Mouse (Mus musculus) layer of hippocampus, adult 18-20 months (tissue): ENCODE results near the gene Smarca5. TPM values are rescaled to one million over a fixed set of nuclear protein-coding genes. Genes with fewer than 3 reads are reported as not detected.
A peak's percentile ranks its signal among the peaks of the same experiment; 100 is the strongest.

Source experiments
- DNase-seq, 2 experiments: peaks; one replicate each; pipeline ENCODE4 v3.0.0; 2022; ENCODE audit warnings: low spot score in 2 of 2
- long read RNA-seq: library from polyadenylated mRNA; stranded (forward); transcript quantifications from one replicate; pipeline ENCODE4 v2.0.0, GENCODE M21; 2021
- total RNA-seq, 2 experiments: library from RNA; stranded (reverse); gene quantifications; 2 replicates each; pipeline ENCODE4 v1.2.3; 2021

The Smarca5 gene
- total RNA-seq, result 10 to 100 TPM; 58.0 to 60.4 TPM
- long read RNA-seq, full-length matches to known transcripts, result 107 of 125 reads
- long read RNA-seq, partial matches to known transcripts, result 6 of 125 reads
- long read RNA-seq, other reads (novel, unspliced or antisense), result 12 of 125 reads

DNA sequence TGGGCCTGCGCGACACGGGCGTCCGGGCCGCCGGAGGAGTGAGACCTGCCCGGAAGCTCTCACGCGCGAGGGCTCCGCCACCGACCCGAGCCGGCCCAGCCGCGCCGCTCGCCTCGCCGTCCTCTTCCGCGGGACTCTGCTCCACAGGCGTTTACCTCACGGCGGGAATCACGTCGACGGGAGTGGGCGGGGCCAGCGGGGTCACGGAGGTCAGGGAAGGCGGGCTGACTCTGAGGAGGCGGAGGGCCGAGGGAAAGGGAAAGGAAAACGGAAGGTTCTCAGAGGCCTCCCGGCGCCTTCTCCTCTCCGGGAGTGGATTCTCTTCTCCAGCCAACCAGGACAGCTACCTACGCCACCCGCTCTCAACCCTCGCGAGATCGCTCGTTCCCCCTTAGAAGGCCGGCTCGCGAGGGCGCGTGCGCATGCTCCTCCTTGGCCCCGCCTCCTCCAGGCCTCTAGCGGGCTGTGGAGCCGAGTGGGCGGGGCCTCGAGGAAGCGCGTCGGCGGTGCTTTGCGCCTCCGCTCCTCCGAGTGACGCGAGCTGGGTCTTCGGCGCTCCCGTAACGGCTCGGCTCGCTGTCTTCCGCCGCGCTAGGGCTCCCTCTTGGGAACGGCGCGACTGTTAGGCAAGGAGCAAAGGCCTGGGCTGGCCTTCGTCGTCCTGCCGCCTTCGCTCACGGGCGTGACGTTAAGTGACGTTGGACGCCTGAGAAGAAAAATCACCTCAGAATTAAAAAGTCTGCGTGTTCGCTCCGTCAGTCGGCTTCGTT is at the start of gene Smarca5:
Smarca5 (minus strand) TSS at position 343 of the 770 bp plus-strand sequence.
- DNase-seq, result peak; percentile 89 to 95

DNA sequence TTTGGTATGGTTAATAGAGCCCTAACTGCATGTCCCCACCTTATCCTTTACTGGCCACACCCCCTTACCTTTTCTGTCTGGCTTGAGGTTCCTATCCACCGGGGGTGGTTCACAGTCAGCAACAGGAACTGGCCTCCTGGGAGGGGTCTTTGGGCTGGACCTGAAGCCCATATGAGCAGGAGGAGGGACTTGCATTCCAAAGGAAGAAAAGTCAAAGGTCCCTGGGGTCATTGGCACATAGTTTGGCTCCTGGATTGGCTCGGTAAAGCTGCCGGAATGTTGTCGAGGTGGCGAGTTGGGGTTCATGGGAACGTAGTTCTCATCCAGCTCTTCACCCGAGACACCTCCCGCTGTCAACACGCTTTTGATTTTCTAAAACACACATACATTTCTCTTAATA is 45.3 kb upstream of the Smarca5 start:
- DNase-seq, result no peak

- no peak for DNase-seq
Observed at GRCm38 (mm10) chr8:80783271-80783670, 44.0 kb upstream of the Smarca5 start.

- DNase-seq, result no peak
Observed at GRCm38 (mm10) chr8:80781338-80781737, 42.0 kb upstream of the Smarca5 start.

- no peak for DNase-seq
Observed at GRCm38 (mm10) chr8:80780271-80780670, 41.0 kb upstream of the Smarca5 start.

GRCm38 (mm10) chr8:80776436-80776835 is 37.1 kb upstream of the Smarca5 start:
- DNase-seq, result no peak

- DNase-seq, result peak in 1 of 2 experiments; percentile 43
Observed at GRCm38 (mm10) chr8:80772732-80773460, 33.6 kb upstream of the Smarca5 start.

DNA sequence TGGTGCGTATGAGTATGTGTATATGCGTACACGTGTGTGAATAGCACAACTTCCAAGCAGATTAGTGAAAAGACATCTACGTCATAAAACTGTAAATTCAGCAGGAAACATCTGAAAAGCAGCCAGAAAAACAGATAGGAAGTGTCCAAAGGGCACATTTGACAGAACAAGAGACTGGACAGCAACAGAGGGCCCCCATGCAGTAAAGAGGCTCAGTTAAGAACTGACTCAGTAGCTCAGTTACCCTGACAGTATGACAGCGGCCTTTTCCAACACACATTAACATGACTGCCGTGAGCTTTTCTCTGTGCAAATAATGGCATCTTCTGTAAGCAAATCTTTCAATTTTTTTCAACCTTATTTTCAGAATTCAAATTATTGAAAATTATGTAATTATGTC is 29.2 kb upstream of the Smarca5 start:
- no peak for DNase-seq

GRCm38 (mm10) chr8:80753017-80753715 is 13.9 kb upstream of the Smarca5 start:
- DNase-seq, result peak; percentile 59 to 92

- no peak for DNase-seq
Observed at GRCm38 (mm10) chr8:80752429-80752828, 13.1 kb upstream of the Smarca5 start.

- no peak for DNase-seq
Observed at GRCm38 (mm10) chr8:80749091-80749490, 9.8 kb upstream of the Smarca5 start.

GRCm38 (mm10) chr8:80739932-80740331 is 635 bp upstream of the Smarca5 start:
- DNase-seq, result no peak

DNA sequence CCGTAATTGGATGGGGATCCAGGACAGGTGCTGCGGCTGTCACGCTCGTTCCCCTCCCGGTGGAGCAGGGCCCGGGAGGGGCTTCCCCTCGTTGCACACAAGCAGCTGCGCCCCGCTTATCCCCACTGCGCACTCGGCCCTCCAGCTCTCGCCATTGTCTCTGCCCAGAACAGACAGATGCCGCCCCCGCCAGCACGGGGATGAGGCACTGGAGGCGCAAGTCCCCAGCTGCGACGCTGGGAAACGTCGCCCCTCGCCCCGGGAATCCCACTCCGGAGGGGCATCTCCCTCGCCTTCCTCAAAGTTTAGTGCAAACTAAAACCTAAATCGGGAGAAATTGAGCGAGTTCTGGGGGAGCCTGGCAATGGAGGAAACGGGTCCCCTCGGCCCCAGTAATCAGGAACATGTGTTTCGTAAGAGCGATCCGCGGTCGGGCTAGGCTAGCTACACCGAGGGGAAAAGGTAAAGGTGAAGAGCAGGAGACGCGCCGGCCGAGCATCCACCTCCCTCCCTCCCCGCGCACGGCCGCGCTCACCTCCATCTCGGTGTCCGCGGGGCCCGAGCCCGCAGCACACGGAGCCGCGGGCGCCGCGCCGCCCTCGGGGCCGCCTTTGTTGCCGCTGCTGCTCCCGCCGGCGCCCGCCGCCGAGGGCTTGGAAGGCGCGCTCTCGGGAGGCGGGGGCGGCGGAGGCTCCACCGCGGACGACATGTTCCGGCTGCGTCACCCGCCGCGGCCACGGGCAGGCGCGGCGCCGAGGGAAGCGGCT is 726 bp downstream of the Smarca5 start:
- DNase-seq, result peak; percentile 61 to 72

DNA sequence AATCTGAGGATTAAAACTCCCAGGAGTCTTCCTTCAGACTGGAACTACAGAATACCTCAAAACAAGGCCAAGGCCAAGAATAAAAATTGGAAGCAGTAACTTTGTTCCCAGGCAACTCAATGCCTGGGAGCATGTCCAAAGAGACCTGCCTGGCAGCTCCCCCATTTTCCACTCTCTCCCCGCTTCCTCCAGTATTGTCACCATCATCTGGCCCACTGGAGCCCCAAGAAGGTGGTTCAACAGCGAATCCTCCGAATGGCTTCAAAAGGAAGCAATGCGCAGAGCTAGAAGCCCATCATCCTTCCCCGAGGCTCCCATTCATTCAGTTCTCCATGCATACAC is 1.3 kb downstream of the Smarca5 start:
- DNase-seq, result no peak

- no peak for DNase-seq
Observed at GRCm38 (mm10) chr8:80732326-80732725, 7.0 kb downstream of the Smarca5 start.

DNA sequence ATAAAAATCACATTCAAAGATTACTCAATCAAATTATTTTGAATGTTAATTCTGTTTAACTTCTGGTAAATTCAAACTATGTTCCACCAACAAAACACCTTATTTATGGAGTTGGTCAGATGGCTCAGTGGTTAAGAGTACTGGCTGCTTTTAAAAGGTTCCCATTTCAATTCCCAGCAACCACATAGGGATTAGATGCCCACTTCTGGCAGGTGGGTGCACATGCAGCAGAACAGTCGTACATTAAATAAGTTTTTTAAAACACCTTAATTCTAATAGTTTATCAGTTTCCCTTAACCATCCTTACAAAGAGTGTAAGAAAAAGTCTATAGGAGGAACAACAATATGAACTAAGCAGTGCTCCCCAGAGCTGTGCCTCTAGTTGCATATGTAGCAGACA is 24.8 kb downstream of the Smarca5 start:
- DNase-seq, result no peak

DNA sequence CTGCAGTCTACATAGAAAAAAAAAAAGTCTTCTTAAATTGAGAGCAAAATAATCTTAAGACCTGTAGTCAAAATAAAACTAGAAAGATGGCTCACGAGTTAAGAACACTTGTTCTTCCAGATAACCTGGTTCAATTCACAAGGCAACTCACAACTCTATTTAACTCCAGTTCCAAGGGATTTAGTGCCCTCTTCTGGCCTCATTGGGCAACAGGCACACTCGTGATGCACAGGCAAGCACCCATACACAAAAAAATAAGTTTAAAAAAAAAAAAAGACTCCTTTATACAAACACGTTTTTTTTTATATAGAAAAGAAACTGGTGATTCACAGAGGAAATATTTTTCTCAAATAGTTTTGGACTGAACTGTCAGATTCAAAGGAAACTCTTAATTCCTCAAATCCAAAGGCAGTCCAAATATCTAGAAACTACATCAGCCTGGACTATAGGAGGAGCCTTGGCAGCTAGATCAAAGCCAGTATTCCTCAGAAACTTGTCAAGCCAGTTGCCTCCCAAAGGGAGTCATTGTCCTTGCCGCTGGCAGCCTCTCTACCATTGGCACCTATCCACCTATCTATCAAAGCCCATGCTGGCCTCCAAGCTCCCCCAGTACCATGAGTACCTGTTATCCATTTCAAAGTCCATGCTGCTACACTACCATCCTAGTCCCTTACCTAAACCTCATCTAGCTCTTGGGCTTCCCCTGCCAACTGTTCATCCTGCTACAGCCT is 28.5 kb downstream of the Smarca5 start:
- DNase-seq, result no peak

DNA sequence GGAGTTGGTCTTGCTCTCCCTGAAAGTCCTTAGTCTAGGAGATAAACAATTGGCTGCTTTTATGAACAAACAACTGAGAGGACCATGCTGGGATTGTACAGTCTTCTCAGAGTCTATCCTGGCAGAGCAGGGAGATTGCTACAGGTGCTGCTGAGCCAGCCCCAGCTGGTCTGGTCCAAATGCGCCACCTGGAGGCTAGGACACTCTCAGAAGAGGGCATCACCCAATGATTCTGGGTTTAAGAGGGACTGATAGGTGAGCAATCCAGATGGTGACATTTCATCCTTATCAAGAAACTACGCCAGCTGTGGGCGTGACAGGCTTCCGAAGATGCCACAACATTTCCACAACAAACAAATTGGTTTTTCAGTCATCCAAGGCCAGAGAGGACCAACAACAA is 51.2 kb downstream of the Smarca5 start:
- peak; percentile 5 to 58 for DNase-seq

DNA sequence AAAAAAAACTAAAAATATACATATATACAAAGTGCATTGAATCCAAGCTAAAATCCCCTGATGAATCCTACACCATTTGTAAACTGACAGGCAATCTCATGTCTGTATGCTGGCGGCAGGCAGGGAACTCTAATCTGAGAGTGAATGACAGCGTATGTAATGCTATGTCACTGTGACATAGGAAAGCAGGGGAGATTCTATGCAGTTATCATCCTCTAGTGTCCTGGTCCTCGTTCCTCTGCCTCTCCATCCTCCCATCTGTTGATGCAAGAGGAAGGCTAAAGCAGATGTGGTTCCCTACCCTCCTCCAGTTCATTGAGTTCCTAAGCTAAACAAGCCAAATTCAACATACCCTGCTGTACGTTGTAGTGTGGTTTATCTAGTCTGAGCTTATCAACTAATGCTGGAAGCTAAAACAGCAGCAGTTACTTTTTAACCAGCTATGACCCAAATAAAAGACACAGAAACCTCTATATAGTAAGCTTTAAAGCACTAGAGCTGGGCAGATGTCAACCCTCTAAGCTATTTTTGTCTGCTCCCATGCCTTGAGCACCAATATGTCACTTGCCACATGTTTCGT is 55.5 kb downstream of the Smarca5 start:
- DNase-seq, result no peak

GRCm38 (mm10) chr8:80682594-80682993 is 56.7 kb downstream of the Smarca5 start:
- no peak for DNase-seq
